8 mouse cellular contexts compared by ENCODE assay signal in the genomic region with DNA sequence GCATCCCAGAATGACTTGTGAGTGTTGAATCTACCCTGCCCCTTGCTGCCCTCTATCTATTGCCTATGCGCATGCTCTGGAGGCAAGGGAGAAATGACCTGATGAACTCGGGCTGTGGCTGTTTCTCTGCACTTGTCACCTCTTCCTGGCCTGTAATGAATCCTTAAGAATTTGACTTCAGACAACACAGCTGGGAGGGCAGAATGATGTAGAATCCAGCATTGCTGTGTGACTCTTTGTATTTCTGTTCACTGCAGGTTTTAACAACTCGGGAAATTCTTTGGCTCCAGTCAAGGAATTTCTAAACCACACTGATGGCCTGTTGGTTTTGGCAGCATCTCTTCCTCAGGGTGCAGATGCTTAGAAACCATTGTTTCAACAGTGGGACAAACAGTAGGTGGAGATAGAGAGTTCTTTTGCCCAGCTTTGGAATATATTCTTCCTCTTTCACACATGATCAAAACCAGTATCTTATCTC. TPM values are rescaled to one million over a fixed set of nuclear protein-coding genes. Genes with fewer than 3 reads are reported as not detected.
DNase-seq lines count a peak whose midpoint lies in the region; ATAC-seq and TF ChIP-seq lines count a peak whose summit lies in the region.

No protein-coding gene starts in this region.

- no peak overlapping the region for H3K9ac ChIP-seq in kidney, embryonic 15.5 days

- 33% methylated on average over 3 of the region's 3 CpGs for WGBS in kidney, embryonic 15.5 days
- WGBS in thymus, adult 2 months = 83% methylated on average over 3 of the region's 3 CpGs

- TF ChIP-seq CTCF in E14TG2a.4 (conservative IDR thresholded peaks at IDR 0.05; ENCODE audit: low read length) = peak; percentile 17; the same call in 1 of the 2 replicates
- no peak for TF ChIP-seq CTCF in thymus, adult 2 months (IDR thresholded peaks at IDR 0.05; ENCODE audit: borderline replicate concordance, control insufficient read depth, extremely low read depth, insufficient read depth, low read length, poor library complexity)

- no peaks in the 10 kb centered on the region for H3K9me3 ChIP-seq in E14TG2a.4 (ENCODE audit: low read length)
- H3K9me3 ChIP-seq in kidney, embryonic 15.5 days (replicated peaks) = no peaks in the 10 kb centered on the region

- H3K4me2 ChIP-seq in kidney, embryonic 15.5 days = no peak overlapping the region

- no peak overlapping the region for H3K4me3 ChIP-seq in E14TG2a.4 (replicated peaks; ENCODE audit: low read length)
- H3K4me3 ChIP-seq in kidney, embryonic 15.5 days (replicated peaks) = no peak overlapping the region
- H3K4me3 ChIP-seq in thymus, adult 2 months (ENCODE audit: control insufficient read depth, insufficient read depth, low read length) = no peak overlapping the region

- no peak for DNase-seq in frontal cortex, postnatal 10 days (ENCODE audit: low spot score in 2 of 2)
- DNase-seq in gonadal fat pad, adult 2 months (ENCODE audit: low read depth) = peak; percentile 88
- DNase-seq in thymus, adult 2 months = no peak
- DNase-seq in spleen, postnatal 10 days (ENCODE audit: low spot score in 2 of 2) = no peak
- no peak for DNase-seq in ovary, adult 18-20 months (ENCODE audit: low spot score)

- no peak for TF ChIP-seq POLR2A in thymus, adult 2 months (IDR thresholded peaks at IDR 0.05; ENCODE audit: control insufficient read depth, extremely low read depth, insufficient read depth, low read length, poor library complexity)

- ATAC-seq in frontal cortex, adult (ENCODE audit: low TSS enrichment) = peak; percentile 62; the same call in 1 of the 2 replicates
- no peak for ATAC-seq in kidney, embryonic 15.5 days (replicated peaks; ENCODE audit: low FRiP score)

- H3K27ac ChIP-seq in kidney, embryonic 15.5 days = peak overlapping the region; percentile 10; the same call in 1 of the 2 replicates
- H3K27ac ChIP-seq in thymus, adult 2 months (ENCODE audit: control insufficient read depth, insufficient read depth, low read length) = no peak overlapping the region

- H3K36me3 ChIP-seq in E14TG2a.4 (ENCODE audit: insufficient read depth, low read length) = peaks cover 87% of the 10 kb centered on the region
- H3K36me3 ChIP-seq in kidney, embryonic 15.5 days = peaks cover 90% of the 10 kb centered on the region
- peaks cover 18% of the 10 kb centered on the region for H3K36me3 ChIP-seq in thymus, adult 2 months (ENCODE audit: control insufficient read depth, insufficient read depth, low read length)

- peaks cover 20% of the 10 kb centered on the region for H3K4me1 ChIP-seq in E14TG2a.4 (replicated peaks; ENCODE audit: low read depth, low read length)
- H3K4me1 ChIP-seq in kidney, embryonic 15.5 days = 0 out of 2 replicates have a peak, but pooled peaks cover 8% of the 10 kb centered on the region
- H3K4me1 ChIP-seq in thymus, adult 2 months (replicated peaks; ENCODE audit: control insufficient read depth, insufficient read depth, low read length) = no peaks in the 10 kb centered on the region

- H3K27me3 ChIP-seq in E14TG2a.4 (ENCODE audit: insufficient read depth, low read length) = no peaks in the 10 kb centered on the region
- no peaks in the 10 kb centered on the region for H3K27me3 ChIP-seq in kidney, embryonic 15.5 days
- H3K27me3 ChIP-seq in thymus, adult 2 months (ENCODE audit: control insufficient read depth, insufficient read depth, low read length) = no peaks in the 10 kb centered on the region

RNA-seq across cellular contexts. Expression of gene Rprd1b, which starts 36.3 kb away (rescaled TPM):
- polyA plus RNA-seq in gonadal fat pad, adult 2 months (2012; rRNA removed) = 16.2 and 18.1 TPM in 2 replicates
- polyA plus RNA-seq in kidney, embryonic 15.5 days (2015; fragmentation: Nextera tagmentation; extraction: Ambion mirVana) = 44.8 and 48.9 TPM in 2 replicates
- polyA plus RNA-seq in thymus, adult 2 months (2012; rRNA removed) = 35.3 and 37.3 TPM in 2 replicates

RNA-seq across cellular contexts. Expression of gene Tti1, which starts 36.4 kb away (rescaled TPM):
- polyA plus RNA-seq in gonadal fat pad, adult 2 months (2012; rRNA removed) = 18.7 and 20.0 TPM in 2 replicates
- 28.1 and 29.8 TPM in 2 replicates for polyA plus RNA-seq in kidney, embryonic 15.5 days (2015; fragmentation: Nextera tagmentation; extraction: Ambion mirVana)
- 37.6 and 41.9 TPM in 2 replicates for polyA plus RNA-seq in thymus, adult 2 months (2012; rRNA removed)
